Mouse (Mus musculus): ENCODE results near the gene Abcc10. TPM values are rescaled to one million over a fixed set of nuclear protein-coding genes. Genes with fewer than 3 reads are reported as not detected.

Abcc10 gene
- polyA plus RNA-seq, 2 experiments: 5.8 to 15.5 TPM

DNA sequence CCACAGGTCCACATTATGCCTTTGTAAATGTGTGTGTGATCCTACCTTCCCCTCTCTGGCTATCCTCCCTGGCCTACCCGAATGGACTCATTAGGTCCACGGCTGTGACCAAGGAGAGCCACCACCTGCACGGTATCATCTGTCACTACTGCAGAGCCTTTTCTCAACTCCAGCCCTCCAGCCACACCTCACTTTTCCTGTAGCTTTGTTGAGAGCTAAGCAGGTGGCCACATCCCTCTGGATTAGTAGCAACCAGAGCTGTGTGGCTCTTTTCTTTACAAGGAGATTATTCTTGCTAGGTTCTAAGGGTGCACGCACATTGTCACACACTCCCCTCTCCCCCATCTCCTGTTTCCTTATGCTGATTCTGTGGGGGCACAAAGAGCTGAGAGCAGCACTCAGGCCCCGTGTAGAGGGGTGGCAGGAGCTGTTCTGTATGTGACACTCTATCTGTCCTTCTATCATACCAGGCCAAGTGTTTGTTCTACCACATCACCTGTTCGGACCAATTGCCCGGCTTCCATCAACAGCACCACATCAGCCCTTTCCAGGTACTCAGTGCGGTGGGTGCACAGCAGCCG, 14.9 kb downstream of the Abcc10 start:
- Histone ChIP-seq H3K4me1 (ENCODE audit: control insufficient read depth, insufficient read depth, low read length) (no peaks in the 10 kb centered on the region), H3K36me3 (ENCODE audit: control insufficient read depth, insufficient read depth, low read length) (0 out of 2 replicates have a peak, but pooled peaks cover 3% of the 10 kb centered on the region), H3K27ac (replicated peaks; ENCODE audit: low read depth, low read length) (no peak overlapping the region), H3K27me3 (ENCODE audit: control insufficient read depth, insufficient read depth, low read length) (no peaks in the 10 kb centered on the region), H3K9me3 (ENCODE audit: control insufficient read depth, low read length) (no peaks in the 10 kb centered on the region), H3K4me2 (replicated peaks; ENCODE audit: low read depth, low read length, severe bottlenecking) (no peak overlapping the region), H3K9ac (ENCODE audit: low read depth, low read length, severe bottlenecking) (no peak overlapping the region), H3K4me3 (replicated peaks; ENCODE audit: low read length) (no peak overlapping the region)
- no peak for TF ChIP-seq POLR2A (IDR thresholded peaks at IDR 0.05; ENCODE audit: borderline replicate concordance, extremely low read depth, insufficient read depth, insufficient read length)
- ATAC-seq (ENCODE audit: low FRiP score, low read depth) (no peak), DNase-seq (ENCODE audit: low spot score) (no peak)
- 86% methylated on average over 9 of the region's 9 CpGs for WGBS

DNA sequence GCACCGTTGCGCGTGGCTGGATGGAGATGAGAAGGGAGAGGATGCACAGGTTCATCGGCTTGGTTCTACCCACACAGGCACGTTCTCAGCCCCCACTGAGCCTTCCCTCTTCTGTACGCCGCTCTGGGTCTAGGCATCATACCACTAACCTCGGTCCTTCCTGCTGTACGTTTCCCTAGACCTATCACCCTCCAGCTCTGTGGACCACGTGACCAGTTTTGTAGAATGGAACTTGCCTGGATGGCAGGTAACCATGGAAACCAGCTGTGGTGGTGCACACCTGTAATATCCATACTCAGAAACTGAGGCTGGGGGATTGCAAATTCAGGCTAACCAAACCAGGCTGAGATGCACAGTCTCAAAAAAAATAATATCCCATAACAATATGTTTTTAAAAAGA, 17.6 kb downstream of the Abcc10 start:
- WGBS: 91% methylated on average over 10 of the region's 10 CpGs
- TF ChIP-seq POLR2A (IDR thresholded peaks at IDR 0.05; ENCODE audit: borderline replicate concordance, extremely low read depth, insufficient read depth, insufficient read length): no peak
- no peak overlapping the region for H3K4me2 ChIP-seq (replicated peaks; ENCODE audit: low read depth, low read length, severe bottlenecking)
- H3K9me3 ChIP-seq (ENCODE audit: control insufficient read depth, low read length): no peaks in the 10 kb centered on the region
- H3K9ac ChIP-seq (ENCODE audit: low read depth, low read length, severe bottlenecking): no peak overlapping the region
- no peaks in the 10 kb centered on the region for H3K27me3 ChIP-seq (ENCODE audit: control insufficient read depth, insufficient read depth, low read length)
- ATAC-seq (ENCODE audit: low FRiP score, low read depth): no peak
- no peak for DNase-seq (ENCODE audit: low spot score)
- no peaks in the 10 kb centered on the region for H3K4me1 ChIP-seq (ENCODE audit: control insufficient read depth, insufficient read depth, low read length)
- H3K27ac ChIP-seq (replicated peaks; ENCODE audit: low read depth, low read length): no peak overlapping the region
- H3K4me3 ChIP-seq (replicated peaks; ENCODE audit: low read length): no peak overlapping the region
- H3K36me3 ChIP-seq (ENCODE audit: control insufficient read depth, insufficient read depth, low read length): 0 out of 2 replicates have a peak, but pooled peaks cover 3% of the 10 kb centered on the region

DNA sequence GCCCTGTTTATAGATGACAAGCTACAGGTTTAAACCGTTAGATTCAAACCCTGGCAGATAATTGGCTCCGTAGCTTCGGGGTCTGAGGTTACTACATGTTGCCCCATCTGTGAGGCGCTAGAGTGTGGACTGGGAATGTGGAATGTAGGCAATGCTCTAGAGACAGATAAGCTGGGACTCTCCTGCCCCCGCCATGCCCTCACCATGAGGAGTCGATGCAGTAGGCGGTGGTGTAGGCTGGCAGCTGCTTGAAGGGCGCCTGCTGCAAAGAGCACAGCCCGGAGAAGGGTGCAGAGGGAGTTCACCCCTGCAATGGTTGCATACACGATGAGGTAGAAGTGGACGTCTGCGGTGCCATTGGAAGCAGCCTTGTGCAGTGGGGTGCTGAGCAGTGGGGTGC, 18.3 kb downstream of the Abcc10 start:
- WGBS: 79% methylated on average over 12 of the region's 12 CpGs
- DNase-seq (ENCODE audit: low spot score) (no peak), ATAC-seq (ENCODE audit: low FRiP score, low read depth) (no peak)
- Histone ChIP-seq H3K4me3 (replicated peaks; ENCODE audit: low read length) (no peak overlapping the region), H3K4me1 (ENCODE audit: control insufficient read depth, insufficient read depth, low read length) (no peaks in the 10 kb centered on the region), H3K27me3 (ENCODE audit: control insufficient read depth, insufficient read depth, low read length) (no peaks in the 10 kb centered on the region), H3K4me2 (replicated peaks; ENCODE audit: low read depth, low read length, severe bottlenecking) (no peak overlapping the region), H3K27ac (replicated peaks; ENCODE audit: low read depth, low read length) (no peak overlapping the region), H3K9ac (ENCODE audit: low read depth, low read length, severe bottlenecking) (no peak overlapping the region), H3K36me3 (ENCODE audit: control insufficient read depth, insufficient read depth, low read length) (peaks cover 8% of the 10 kb centered on the region), H3K9me3 (ENCODE audit: control insufficient read depth, low read length) (no peaks in the 10 kb centered on the region)
- TF ChIP-seq POLR2A (IDR thresholded peaks at IDR 0.05; ENCODE audit: borderline replicate concordance, extremely low read depth, insufficient read depth, insufficient read length): no peak

DNA sequence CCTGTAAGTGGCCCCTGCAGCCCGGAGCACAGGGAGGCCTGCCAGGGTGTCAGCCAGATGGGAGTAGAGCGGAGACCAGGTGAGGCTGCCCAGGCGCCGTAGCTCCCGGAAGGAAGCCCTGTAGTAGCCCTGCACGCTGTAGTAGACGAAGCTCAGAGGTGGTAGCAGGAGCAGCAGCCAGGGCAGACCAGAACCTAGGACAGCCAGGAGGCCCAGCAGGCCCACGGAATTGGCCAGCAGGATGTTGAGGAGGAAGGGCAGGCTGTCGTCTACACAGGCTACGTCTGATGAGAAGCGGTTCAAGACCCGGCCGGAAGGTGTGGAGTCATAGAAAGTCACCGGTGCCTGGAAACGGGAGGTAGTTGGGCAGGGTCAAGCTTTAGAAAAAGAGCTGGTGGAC, 21.2 kb downstream of the Abcc10 start:
- Histone ChIP-seq H3K4me1 (ENCODE audit: control insufficient read depth, insufficient read depth, low read length) (no peaks in the 10 kb centered on the region), H3K27ac (replicated peaks; ENCODE audit: low read depth, low read length) (no peak overlapping the region), H3K36me3 (ENCODE audit: control insufficient read depth, insufficient read depth, low read length) (peaks cover 8% of the 10 kb centered on the region), H3K9me3 (ENCODE audit: control insufficient read depth, low read length) (no peaks in the 10 kb centered on the region), H3K4me2 (replicated peaks; ENCODE audit: low read depth, low read length, severe bottlenecking) (no peak overlapping the region), H3K27me3 (ENCODE audit: control insufficient read depth, insufficient read depth, low read length) (no peaks in the 10 kb centered on the region), H3K4me3 (replicated peaks; ENCODE audit: low read length) (no peak overlapping the region), H3K9ac (ENCODE audit: low read depth, low read length, severe bottlenecking) (no peak overlapping the region)
- DNase-seq (ENCODE audit: low spot score) (no peak), ATAC-seq (ENCODE audit: low FRiP score, low read depth) (no peak)
- 90% methylated on average over 15 of the region's 15 CpGs for WGBS
- TF ChIP-seq POLR2A (IDR thresholded peaks at IDR 0.05; ENCODE audit: borderline replicate concordance, extremely low read depth, insufficient read depth, insufficient read length): no peak

DNA sequence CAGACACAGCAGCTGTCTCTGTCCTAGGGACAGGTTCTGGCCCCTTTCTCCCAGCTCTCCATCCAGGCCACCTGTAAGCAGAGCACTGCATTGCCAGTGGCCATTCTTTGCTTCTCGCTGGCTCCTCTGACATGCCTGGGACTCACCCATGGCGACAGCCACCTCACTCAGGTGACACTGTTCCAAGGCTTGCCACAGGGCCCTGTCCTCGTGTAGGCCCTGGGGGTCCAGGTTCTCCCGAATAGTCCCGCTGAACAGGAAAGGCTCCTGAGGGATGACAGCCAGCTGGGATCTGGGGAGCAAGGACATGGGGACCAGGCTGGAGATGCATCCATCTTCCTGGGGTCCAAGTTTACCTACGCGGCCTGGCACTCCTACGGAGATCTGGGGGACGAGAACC, 24.0 kb downstream of the Abcc10 start:
- no peaks in the 10 kb centered on the region for H3K4me1 ChIP-seq (ENCODE audit: control insufficient read depth, insufficient read depth, low read length)
- H3K27ac ChIP-seq (replicated peaks; ENCODE audit: low read depth, low read length): no peak overlapping the region
- H3K36me3 ChIP-seq (ENCODE audit: control insufficient read depth, insufficient read depth, low read length): peaks cover 5% of the 10 kb centered on the region
- DNase-seq (ENCODE audit: low spot score) (no peak), ATAC-seq (ENCODE audit: low FRiP score, low read depth) (no peak)
- H3K4me3 ChIP-seq (replicated peaks; ENCODE audit: low read length): no peak overlapping the region
- H3K9me3 ChIP-seq (ENCODE audit: control insufficient read depth, low read length): no peaks in the 10 kb centered on the region
- no peak overlapping the region for H3K9ac ChIP-seq (ENCODE audit: low read depth, low read length, severe bottlenecking)
- H3K27me3 ChIP-seq (ENCODE audit: control insufficient read depth, insufficient read depth, low read length): 0 out of 2 replicates have a peak, but pooled peaks cover 2% of the 10 kb centered on the region
- no peak for TF ChIP-seq POLR2A (IDR thresholded peaks at IDR 0.05; ENCODE audit: borderline replicate concordance, extremely low read depth, insufficient read depth, insufficient read length)
- no peak overlapping the region for H3K4me2 ChIP-seq (replicated peaks; ENCODE audit: low read depth, low read length, severe bottlenecking)
- 88% methylated on average over 9 of the region's 9 CpGs for WGBS
